Mouse (Mus musculus): ENCODE data around the gene Gm28308.

GRCm38 (mm10) chr6:52246403-52246803, 33.3 kb upstream of the Gm28308 start:
- TF ChIP-seq CTCF (IDR thresholded peaks at IDR 0.05; ENCODE audit: extremely low read depth, insufficient read depth, low read length), result no peak
- no peak for TF ChIP-seq POLR2A (IDR thresholded peaks at IDR 0.05; ENCODE audit: extremely low read depth, insufficient read depth, low read length)
